Mouse (Mus musculus): Measurements from ENCODE around the gene Prickle2.

Prickle2 gene

DNA sequence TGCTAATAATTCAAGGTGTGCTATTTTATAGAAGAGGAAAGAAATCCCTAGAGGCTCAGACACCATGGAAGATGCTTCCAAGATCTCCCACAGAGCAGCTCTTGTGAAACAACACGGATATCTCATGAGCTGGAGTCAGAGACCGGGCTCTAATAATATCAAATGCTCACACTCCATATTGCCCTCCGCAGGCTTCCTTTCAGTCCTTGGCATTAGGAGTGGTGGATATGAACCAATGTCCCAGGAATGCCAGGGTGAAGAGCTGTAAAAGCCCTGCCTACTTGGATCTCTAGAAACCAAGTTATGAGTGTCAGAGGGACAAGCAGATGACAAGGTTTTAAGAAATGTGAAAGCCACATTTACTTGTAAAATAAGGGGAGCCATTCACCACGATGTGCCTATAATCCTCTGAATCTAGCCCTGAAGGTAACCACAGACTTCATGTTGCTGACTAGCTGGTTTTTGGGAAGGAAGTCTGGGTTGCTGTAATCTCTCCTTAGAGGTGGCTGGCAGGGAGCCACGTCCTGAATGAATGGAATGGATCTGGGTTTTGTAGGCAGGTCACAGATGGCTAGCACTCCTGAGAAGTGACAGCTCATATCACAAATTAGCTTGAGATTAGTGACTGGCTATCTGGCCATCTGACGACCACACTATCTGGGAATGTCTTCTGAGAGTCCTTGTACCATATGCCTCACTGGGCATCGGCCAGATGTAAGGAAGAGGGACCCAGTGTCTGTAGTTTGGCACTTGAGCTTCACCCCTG lies 278.4 kb downstream of the Prickle2 start:
- DNase-seq, result no peak

DNA sequence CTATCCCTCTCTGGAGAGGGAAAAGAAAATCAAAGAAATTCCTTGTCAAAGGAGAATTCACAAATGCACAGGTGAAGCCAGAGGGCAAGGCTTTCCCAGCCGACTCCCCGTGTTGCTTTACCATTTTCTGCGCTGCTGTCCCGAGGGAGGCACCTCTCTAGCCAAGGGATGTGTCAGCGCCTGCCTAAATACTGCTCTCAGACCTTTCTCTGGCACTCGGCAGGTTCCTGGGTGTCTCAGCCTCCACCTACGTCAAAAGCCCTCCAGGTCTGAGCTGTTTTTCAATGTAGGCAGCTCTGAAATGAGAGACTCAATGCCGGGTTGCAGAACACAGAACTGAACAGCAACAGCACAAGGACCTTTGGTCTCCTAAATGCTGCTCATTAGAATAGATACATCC lies 280.1 kb downstream of the Prickle2 start:
- DNase-seq, result no peak

DNA sequence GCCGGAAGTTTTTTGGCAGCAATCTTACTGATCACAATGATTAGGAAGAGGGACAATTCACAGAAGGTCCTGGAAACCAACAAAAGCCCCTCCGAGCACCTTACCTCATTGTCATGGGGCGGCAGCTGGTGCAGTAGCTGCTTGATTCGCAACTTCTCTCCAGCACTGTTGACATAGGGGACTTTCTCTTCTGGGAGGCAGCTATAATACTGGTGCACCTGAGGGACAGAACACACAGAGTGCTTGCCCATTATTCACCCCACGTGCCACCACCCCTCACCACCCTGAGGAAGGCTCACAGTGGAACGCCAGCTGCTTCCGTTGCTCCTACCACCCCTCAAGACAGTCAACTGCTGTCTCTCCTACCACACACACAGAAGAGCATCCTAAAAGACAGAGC lies 280.5 kb downstream of the Prickle2 start:
- no peak for DNase-seq

DNA sequence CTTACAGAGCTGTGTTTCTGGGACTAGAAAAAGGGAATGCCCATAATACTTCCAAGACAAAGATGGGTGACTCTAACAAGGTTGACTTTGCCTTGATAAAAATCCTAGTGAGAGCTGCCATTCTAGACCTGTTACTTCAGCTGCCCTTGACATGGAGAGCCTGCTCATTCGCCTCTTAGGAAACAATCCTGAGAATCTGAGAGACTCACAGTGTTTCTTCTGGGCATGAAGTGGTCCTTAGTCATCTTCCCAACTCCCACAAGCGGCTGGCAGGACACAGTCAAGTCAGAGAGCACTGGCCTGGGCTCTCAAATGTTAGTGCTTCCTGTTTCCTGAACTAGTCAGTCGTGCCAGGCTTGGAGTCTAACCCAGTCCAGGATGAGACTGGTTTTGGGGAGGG lies 281.0 kb downstream of the Prickle2 start:
- no peak for DNase-seq

DNA sequence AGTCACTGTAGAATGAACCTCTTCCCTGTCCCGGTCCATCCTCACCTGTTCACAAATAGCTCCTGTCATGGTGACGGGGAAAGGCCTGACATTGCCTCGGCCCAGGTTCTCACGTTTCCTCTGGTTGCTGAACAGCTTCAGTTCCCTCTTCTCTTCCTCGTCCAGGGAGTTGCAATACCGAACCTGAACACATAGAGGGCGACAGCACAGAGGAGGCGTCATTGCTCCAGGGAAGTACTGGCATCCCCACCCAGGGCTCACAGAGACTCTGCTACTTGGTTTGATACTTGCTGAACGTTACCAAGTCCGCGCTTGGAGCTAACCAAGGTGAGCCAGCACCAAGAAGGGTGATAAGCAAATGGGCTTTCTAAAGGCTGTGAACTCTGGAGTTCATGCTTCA lies 283.7 kb downstream of the Prickle2 start:
- DNase-seq, result peak; percentile 32

DNA sequence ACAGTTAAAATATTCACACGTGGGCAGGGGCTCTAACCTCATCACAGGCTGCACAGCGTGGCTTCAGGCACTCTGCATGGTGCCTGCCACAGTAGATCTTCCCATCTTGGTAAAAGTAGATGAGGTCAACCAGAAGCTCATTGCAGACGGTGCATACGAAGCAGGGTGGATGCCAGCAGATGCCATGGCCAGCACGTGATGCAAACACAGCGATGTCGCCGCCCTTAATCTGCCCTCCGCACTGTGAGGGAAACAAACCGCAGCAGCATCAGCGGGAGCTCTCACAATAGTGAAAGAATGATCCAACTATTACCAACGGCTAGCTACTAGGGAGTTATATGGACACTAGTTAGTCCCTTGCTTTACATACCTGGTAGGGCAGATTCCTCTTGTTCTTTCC lies 285.8 kb downstream of the Prickle2 start:
- no peak for DNase-seq

DNA sequence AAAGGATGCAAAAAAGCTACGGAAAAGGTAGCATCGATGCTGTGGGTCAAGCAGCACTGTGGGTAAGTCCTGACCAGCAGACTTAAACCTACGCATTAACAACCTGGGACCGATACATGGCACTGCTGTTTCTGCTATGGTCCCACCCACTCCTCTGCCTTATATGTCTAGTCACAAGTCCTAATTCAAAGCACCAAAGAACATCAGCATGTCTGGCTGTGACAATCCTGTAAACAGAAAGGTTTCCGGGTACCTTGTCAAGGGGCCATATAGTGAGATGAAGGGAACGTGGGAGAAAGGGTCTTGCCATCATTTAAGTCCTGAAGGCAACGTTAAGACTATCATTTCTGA lies 290.6 kb downstream of the Prickle2 start:
- no peak for DNase-seq

DNA sequence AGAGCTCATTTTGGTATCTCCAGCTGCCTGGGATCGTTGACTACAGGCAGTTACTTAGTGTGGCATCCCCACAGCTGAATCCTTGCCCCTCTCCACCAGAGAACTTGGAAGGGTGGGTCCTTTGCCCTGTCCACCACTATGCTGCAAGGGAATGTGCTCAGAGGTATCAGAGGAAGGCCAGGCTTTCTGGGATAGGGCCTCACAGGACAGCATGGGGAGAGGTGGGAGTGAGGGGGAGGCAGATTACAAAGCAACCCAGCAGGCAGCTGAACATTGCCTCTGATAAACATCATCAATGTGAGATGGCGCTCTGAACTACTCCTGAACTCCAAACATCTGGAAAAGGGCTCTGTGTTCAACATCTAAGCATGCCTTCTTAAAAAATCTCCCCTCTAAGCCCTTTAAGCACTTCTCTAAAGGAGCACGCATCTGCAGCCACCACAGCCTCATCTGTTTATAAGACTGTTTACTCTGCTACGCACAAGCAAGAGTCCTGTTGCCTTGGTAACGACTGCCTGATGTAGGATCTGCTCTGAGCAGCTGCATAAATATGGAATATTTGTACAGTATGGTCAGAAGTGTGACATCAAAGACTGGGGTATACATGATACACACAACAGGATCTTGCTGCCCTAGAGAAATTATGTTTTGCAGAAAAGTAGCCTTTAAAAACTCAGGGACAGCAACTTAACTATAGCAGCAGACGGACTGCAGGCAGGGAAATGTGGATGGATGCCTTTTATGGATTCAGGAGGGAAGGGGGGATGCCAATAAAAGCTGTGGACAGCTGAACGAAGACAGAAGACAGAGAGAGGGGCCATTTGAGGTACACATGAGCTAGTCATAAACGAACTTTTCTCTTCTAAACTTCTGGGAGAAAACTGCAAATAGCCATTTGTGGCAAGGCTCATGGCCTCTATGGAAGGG lies 291.2 kb downstream of the Prickle2 start:
- DNase-seq, result no peak

DNA sequence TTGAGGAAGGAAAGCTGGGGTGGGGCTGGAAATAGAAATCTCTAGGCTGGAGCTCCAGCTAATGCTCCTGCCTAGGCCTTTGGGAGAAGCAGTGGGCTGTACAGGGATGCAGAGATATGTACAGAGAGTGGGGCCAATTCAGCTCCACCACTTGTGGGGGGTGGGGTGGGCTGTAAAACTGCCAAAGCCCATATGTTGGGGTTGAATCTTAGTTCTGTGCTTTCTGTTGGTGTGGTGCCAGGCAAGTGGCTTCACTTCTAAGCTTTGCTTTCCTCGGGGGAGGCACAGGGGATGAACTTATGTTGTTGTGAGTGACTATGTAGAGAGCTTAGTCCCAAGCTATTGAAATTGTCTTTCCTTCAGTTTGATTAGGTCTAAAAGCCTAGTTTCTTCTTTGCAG lies 292.0 kb downstream of the Prickle2 start:
- no peak for DNase-seq

DNA sequence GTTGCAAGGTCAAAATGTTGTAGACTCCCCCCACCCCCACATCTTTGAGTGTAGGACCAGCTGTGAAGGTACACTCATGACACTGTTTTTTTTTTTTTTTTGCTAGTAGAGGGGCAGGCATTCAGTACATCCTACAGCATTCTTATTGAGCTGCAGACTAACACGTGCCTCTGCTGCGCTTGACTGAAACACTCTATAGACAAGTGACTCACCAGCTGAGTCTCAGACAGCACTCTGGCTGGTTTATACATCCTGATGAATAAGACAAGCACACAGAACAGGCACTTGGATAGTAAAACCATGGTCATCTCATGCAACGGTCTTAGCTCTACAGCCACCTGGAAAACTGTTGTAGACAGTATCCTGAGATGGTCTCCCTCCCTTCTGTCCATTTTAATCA lies 296.2 kb downstream of the Prickle2 start:
- no peak for DNase-seq

DNA sequence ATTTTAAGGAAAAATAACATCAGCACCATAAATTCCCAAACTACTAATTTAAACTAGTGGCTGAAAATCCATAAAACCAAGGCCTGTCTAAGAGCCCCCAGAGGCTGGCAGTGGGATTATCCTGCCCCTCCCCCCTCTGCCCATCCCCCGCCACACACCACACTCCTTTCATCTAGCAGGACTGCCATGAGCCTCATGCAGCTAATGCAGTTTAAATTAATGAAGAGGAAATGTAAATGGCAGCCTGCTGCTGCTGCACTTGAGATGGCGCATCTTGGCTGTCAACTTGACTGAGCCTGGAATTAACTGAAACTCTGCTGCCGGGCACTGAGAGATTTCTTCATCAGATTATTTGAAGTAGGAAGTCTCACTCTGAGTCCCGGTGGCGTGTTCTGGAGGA lies 298.7 kb downstream of the Prickle2 start:
- DNase-seq, result no peak

DNA sequence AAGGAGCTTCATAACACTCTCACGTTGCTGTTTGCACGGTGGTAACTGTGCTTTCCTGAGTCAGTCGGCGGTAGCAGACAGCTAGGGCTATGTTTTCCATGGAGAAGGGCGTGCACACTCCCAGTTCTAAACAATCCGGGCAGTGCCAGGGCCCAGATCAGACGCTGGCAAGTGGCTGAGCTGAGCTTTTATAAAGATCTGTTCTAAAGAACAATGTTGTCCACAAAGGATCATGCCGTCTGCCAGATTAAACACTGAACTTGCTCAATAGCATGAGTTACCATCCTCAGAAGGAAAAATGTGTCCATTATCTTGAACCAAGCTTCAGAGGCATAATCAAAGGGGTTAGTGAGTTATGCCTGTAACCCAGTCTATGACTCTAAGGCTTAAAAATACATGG lies 300.4 kb downstream of the Prickle2 start:
- DNase-seq, result no peak

DNA sequence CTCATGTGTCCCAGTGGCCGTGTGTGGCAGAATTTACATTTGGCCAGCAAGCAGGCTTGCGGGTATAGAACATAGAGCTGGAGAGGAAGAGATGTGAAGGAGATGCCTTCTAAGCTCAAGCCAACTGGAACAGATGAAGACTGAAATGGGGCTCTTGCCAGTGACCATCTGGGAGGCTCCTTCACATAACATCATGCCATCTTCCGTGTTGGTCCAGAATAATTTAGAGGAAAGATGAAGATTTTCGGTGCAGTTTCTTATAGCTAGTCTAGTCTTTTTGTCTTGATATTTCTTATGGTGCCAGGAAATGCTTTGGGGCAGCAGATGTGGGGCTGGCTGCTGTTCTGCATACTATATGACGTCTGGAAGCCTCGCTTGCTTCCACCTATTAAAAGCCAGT lies 308.1 kb downstream of the Prickle2 start:
- no peak for DNase-seq

DNA sequence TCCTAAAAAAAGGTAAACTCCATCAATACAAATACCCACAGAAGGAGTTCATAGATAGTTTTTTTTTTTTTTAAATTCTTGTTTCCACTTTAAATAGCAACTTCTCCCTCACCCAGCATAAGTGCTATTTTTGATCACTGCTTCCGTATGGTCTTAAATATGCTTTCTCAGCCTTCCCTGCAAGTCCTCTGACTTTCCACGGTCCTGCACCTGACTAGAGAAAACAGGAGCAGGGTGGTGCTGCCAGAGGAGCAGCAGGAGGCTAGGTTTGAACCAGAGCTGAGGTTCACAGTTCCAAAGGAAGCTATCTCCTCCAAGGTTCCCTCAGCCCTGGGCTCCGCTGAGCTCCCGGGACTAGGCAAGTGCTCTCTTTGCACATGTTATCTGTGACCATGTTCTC lies 310.4 kb downstream of the Prickle2 start:
- no peak for DNase-seq

DNA sequence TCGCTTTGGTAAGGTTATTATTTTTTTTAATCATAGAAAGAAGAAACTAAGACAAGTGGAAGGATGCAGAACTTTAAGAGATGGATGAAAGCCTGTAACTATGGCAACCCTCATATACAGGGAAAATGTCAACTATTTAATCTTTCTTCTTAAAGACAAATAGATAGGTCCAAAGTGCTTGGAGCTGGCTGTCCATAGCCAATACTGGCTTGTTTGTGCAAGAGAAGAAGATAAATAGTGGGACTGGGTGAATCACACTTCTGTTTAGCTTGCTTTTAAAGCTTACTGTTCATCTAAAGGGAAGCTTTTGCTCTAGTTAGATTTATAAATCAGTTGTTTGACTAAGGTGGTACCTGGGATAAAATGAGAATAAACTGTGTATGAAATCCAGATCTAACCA lies 310.8 kb downstream of the Prickle2 start:
- no peak for DNase-seq

DNA sequence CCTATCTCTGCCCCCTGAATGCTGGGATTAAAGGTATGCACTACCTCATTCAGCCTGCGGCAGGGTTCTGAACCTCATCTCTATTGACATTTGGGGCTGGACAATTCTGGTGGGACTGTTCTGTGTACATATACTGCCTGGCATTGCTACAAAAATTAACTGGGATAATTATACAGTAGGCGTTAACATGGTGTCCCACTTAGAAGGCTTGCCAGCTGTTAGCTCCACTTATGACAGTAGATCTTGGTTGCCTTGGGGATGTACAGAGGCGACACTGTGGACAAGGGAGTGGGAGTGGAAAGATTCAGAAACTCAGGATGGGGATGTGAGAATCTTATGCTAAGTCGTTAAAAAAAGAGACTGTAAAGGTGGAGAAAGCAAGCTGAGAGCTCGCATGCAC lies 311.3 kb downstream of the Prickle2 start:
- DNase-seq, result no peak

DNA sequence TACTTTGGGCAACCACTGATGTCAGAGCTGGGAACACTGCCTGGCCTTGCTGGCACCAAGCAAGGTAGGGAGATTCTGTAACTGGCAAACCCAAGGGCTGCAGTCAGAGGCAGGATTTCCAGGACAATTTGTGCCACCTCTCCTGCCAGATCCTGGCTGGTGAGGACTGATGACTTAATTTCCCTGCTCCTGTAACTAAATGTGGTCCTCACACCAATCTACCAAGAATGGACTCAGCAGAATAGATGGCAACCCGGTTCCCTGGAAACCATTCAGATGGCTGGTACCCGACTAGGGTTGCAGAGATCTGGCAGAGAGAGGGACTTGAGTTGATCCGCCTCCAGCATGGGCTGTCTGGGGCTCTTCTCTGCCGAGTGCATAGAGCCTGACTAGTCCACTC lies 315.6 kb downstream of the Prickle2 start:
- DNase-seq, result no peak

DNA sequence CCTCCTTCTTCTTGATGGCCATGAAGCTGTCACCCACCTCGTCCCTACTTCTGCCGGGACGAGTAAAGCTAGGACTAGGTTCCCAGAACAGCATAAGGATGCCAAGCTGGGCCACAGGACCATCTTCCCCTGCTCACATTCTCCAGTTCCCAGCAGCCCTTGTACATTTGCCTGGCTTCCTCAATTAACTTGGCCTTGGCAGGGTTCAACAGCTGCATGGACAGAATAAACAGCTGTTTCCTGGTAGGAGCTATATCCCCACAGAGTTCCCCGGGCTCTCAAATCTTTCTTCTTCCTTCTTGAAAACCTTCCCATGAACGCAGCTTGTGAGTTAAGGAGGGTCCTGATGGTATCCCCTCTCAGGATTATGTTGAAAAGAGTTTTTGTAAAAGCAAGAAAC lies 317.3 kb downstream of the Prickle2 start:
- DNase-seq, result no peak

DNA sequence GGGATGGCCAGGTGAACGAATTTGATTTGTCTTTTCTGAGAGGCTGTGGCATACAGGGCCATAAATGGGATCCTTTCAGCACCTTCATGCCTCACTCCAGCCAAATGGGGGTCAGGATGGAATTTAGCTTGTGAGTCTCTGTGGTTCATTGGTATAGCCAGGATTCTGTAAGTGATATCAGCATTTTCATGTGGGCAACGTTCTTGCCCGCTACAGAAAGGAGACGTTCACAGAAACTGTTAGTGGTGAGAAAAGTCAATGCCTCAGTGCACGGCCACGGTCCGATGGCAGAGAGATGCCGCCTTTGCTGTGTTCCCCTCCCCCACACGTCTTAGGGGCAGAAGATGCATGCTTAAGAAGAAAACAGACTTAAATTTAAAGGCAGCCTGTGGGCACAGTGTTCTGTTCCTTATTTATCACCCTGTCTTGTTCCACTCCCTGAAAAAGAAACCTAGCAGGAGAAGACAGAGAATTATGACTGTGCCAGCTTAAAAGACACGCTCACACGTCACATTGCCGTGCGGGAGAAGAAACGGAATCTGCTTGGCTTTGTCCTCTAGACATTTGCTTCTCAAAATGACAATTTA lies 322.7 kb downstream of the Prickle2 start:
- no peak for DNase-seq

DNA sequence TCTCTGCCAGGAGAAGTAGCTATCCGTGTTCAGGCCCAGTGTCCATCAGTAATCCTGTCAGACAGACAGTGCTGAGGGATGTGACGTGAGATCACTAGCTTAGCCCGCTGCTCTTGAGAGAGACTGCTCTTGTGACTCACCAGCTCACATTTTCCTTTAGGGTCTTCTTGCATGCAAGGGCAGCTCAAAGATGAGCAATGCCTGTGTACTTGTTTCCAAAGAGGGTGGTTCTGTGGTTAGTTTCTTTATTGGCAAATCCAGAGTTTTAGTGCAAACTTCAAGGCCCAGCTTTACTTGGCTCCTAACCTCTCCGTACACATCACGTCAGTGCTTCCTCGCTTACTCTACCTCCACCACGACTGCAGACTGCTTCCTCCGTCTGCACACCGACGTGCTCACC lies 324.9 kb downstream of the Prickle2 start:
- DNase-seq, result no peak

DNA sequence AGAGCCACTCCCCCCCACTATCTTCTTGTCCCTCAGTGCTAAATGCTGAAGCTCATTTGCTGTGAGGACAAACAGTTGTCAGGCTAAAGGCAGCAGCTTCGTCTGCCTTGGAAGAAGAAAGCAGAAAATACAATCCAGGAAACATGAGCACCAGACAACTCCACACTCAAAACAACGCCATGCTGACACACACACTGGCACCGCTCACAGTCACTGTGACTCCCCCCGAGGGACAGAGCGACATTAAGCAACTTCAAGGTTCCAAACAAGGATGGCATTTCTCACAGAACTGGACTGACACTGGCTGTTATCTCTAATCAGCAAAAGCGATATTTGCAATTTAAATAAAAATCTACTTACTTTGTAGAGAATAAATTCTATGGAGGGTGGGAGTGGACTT lies 331.1 kb downstream of the Prickle2 start:
- no peak for DNase-seq

DNA sequence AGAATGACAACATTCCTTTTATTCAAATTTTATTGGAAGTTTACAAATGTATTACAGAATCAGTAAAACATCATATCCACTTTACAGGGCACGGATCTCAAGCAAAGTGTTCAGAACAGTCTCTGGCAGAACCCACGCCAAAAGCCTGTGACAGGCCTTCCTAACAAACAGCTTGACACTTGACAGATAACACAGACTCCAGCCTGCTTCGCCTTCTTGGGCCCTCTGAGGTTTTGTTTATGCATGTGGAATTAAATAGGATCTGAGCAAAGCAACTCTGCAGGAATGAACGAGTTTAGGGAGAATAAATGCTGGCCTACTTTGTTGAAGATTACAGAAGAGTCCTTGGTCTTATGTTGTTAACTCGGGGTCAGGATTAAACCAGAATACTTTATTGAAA lies 335.1 kb downstream of the Prickle2 start:
- DNase-seq, result no peak

DNA sequence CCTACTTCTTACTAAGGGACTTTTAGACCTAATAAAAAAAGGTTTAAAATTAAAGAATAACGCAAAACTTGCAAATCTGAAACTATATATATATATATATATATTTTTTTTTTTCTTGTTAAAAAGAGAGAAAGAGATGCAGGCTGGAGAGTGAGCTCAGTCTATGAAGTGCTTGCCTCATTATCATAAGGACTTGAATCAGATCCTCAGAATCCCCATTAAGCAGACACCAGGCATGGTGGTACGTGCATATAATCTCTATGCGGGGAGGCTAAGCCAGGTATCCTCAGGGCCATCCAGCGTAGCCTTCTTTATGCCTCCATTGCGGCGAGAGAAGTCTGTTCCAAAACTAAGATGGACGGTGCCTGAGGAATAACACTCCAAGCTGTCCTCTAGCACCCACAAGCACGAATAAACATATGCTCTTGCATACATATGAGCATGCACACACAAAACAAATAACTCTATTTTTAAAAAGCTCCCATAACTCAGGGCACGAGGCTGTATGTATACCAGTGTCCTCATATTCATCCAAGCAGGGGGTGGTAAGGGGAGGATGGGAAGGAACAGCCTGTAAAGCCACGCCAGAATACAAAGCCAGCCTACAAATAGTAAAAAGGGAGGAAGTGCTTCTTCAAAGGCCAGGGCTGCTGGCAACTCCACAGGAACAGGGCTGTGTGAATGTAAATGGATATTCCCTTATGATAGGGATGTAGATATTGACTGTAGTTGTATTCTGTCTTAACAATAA lies 358.5 kb downstream of the Prickle2 start:
- DNase-seq, result no peak

Data from kidney, adult 18-20 months (tissue).